Mouse (Mus musculus) common myeloid progenitor, adult 5-6 weeks (primary cell): ENCODE data around the gene Foxi1. TPM values are rescaled to one million over a fixed set of nuclear protein-coding genes. Genes with fewer than 3 reads are reported as not detected.
"Not testable (repeated sequence)": the region's sequence is repeated elsewhere in the genome, so short reads cannot be mapped to it uniquely, and the experiment has no call there.

Experiments
- ATAC-seq: replicated peaks from 2 replicates; pipeline ENCODE4 v1.8.0; 2016; ENCODE audit warnings: low read depth, mild to moderate bottlenecking, moderate TSS enrichment, inconsistent platforms; ENCODE audit not compliant: poor library complexity, severe bottlenecking
- total RNA-seq: library from RNA; stranded (forward); fragments of 200-1000, 187-1606 nt; gene quantifications from 2 replicates; pipeline ENCODE4 v1.2.3, GENCODE M21; 2017

Foxi1 gene
- not detected in 2 replicates for total RNA-seq

DNA sequence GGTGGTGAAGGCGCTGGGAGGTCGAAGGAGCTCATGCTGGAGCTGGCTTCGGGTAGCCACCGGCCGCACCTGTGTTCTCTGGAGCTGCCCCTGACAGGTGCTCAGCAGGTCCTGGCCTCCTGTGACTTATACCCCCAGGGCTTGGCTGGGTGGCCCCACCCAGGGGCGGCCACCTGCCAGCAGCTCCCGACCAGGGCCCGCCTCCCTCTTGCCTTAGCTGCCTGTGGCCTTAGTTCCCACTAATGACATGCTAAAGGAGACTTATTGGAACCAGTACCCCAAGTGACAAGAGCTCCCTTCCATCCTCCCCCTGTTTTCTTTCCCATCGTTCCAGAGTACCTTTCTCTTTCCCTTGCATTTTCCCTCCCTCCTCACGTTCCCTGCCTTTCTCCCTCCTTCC, at the start of gene Foxi1:
Gene Foxi1, minus strand, starts transcription at position 101 of the 400 bp plus-strand sequence.
- no peak for ATAC-seq

DNA sequence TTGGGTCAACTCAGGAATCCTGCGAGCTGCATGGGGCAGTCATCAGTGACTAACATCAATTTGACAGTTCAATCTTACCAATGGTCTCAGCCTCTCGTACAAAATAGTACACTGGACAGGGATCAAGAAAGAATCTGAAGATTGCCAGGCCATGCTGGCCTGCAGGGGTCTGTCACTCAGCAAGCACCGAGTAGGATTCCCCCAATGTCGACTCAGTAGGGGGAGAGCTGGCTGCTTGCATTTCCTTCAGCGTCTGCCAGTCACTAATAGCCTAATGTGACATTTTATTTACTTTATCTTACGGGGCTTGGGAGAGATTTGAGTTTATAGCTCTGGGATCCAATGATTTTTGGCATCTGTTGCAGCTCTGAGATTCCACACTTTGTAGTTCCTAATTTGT, 35.1 kb upstream of the Foxi1 start:
- ATAC-seq, result no peak

DNA sequence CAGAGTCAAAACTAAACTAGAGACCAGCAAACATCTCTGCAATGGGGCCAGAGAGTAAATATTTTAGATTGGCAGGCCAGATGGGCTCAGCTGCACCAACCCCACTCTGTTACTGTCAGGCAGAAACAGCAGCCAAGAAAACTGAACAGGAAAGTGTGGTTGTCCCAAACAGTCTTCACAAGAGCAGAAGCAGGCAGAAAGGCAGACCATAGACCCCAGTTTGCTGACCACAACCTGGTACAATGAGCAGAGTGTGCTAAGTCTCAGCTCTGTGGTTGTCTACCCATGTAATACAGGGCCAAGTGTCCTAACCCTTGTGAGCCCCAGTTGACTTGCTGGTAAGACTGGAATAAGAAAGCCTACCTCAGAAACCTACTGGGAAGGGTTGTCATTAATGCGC, 32.4 kb upstream of the Foxi1 start:
- peak; percentile 48; the same call in 1 of the 2 replicates for ATAC-seq

DNA sequence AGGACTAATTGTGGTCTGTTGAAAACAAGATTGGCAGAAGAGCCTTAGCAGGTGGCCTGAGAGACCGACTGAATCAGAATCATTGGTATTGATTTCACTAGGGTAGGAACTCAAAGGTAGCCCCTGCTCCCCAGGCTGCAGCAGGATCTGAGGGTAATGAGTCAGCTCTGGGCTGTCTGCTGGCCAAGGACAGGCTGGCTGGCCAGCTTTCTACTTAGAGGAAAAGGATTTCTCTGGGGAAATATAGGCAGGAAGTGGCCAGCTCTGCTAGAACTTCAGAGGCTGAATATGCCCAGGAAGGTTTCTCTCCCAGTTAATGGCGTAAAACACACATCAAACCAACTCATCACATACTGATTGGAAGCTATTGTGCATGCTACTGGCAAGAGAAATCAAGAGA, 31.8 kb upstream of the Foxi1 start:
- ATAC-seq, result no peak

DNA sequence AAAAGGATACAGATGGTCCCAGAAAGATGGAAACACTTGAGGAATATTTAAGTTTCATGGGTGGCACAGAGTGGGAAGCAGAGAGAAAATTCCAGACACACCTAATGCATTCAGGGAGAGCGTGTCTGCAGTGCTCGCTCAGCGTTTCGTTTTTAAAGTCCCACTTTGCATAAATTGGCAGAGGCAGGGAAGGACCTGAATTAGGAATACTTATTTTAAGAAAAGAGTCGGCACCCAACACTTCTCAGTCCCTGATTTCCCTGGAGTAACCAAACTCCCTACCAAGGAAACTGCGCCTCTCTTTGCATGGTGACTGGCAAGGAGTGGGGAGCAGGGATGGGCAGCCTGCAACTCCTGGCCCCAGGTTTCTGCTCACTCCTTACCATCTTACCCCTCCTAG, 29.0 kb upstream of the Foxi1 start:
- no peak for ATAC-seq

DNA sequence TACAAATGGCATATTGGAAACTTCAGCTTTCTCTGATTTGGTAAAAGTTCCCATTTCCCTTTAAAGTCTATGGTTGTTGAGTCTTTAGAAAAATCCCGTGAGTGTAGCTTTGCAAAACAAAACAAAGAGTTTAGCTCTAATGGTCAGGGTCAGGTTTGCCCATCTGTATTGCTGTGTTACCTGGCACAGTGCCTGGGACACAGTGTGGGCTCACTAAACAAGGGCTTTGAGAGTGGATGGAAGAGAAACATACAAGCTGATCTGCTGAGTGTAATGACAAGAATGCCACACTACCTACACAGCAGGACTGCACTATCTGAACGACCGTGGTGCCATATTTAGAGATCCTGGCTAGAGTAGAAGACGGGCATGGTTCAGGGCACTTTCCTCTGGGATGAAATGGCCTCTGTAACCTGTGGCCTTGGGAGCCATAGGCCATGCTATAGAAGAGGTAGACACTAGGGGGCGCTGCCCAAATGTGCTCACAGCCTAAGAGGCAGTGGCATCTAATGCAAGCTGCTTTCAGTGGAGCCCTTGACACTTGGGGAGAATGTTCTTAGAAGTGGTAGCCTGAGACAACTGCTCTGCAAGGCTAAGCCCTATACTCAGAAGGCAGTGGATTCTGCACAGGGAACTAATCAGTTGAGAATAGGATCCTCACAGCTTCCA, 28.3 kb upstream of the Foxi1 start:
- peak; percentile 73 for ATAC-seq

DNA sequence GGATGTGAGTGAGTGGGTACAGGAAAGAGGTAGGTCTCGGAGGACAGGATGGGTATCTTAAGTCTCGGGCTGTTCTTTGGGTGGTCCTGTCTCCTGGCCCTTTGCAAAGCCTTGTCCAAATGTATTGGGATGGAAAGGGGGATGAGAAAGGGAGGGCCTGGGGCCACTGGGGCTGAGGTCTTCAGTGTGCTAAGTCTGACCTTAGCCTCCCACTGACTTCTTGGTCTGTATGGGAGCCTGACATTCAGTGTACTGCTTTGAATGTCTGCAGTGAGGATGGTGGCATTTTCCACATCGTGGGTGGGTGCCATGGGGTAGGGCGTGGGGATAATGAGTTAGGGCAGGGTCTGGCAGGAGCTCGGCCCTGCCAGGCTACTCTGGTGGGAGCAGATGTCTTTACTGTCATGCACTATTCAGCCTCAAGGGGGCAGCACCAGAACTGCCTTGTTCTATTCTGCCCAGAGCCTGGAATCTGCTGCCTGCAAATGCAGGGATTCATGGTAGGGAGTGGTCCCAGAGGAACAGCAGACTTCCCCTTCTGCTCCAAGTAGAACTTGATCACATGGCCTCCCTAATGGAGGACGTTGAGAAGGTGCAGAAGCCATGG, 21.0 kb upstream of the Foxi1 start:
- peak; percentile 80 for ATAC-seq

DNA sequence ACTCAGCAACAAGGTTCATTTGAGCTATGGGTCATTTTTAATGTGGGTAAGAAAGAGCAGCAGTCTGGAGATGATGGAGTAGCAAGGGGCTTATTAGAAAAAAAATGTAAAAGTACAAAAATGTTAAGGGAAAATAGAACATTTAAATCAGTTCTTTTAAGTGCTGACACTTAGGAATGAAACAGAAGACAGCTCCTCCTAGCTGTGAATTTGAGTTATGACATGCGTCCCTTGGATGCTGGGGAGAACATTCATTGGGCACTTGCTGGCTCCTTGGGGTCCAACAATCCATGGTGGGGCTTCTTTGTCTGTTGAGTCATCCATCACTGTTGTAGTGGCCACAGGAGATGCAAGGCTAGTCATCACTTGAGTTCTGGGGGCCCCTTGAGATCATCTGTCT, 19.3 kb upstream of the Foxi1 start:
- no peak; the same call in 1 of the 2 replicates for ATAC-seq

DNA sequence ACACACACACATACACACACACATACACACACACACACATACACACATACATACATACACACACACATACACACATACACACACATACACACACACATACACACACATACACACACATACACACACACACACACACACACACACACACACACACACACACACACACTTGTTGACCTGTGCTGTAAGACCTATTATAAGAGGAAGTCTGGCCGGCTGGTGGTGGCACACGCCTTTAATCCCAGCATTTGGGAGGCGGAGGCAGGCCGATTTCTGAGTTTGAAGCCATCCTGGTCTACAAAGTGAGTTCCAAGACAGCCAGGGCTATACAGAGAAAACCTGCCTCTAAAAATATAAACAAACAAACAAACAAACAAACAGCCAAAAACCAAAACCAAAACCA, 12.7 kb upstream of the Foxi1 start:
- not testable (repeated sequence) for ATAC-seq

DNA sequence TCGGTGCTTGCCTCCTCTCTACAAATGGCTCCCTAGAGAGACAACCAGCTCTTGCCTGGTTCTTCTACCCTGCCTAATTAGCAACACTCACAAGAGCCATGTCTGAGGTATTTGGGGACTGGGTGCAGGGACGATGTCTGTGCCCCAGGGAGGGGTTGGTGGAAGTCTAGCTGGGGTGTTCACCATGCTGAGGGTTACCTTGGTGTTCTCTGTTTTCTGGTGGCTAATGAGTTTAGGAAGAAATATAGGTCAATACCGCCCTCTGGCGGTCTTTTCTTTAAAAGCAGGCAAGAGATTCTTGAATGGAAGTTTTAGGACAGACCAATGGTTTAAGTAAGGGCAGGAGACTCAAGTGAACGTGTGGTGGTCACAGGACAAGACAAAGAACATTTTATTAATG, 5.0 kb upstream of the Foxi1 start:
- ATAC-seq, result peak; percentile 74

DNA sequence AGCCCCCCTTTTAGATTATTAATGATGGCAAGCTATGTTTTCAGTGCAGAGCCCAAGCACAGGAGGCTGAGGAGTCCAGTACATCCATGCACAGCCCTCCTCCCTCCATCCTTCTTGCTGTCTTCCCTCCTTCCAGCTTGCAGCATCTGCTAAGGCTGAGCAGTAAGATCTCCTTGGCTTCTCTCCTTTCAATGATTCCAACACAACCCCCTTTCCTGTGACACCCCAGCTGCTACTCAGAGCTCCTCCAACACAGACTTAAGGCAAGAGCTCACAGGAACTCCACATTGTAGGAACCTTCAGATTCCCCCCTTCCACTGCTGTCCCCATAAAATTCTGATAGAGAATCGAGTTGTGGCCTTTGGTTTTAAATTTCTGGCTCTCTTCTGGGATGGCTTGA, 5.1 kb downstream of the Foxi1 start:
- no peak for ATAC-seq

DNA sequence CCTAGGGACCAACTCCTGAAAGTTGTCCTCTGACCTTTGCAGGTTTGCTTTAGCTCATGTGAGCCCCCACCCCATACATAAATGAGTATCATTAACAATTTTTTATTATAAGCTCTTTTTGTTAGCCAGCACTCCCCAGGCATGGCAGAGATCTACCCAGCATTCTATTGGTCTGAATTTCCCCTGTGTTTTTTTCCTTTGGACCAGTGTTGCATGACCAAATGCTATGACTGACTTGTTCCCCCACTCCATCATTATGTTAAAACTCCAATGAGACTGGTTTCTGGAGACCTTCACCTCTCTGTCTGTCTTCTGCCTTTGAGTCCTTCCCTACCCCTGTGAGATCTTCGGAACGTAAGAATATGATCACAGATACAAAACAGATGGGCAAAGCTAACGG, 12.7 kb downstream of the Foxi1 start:
- ATAC-seq, result no peak

DNA sequence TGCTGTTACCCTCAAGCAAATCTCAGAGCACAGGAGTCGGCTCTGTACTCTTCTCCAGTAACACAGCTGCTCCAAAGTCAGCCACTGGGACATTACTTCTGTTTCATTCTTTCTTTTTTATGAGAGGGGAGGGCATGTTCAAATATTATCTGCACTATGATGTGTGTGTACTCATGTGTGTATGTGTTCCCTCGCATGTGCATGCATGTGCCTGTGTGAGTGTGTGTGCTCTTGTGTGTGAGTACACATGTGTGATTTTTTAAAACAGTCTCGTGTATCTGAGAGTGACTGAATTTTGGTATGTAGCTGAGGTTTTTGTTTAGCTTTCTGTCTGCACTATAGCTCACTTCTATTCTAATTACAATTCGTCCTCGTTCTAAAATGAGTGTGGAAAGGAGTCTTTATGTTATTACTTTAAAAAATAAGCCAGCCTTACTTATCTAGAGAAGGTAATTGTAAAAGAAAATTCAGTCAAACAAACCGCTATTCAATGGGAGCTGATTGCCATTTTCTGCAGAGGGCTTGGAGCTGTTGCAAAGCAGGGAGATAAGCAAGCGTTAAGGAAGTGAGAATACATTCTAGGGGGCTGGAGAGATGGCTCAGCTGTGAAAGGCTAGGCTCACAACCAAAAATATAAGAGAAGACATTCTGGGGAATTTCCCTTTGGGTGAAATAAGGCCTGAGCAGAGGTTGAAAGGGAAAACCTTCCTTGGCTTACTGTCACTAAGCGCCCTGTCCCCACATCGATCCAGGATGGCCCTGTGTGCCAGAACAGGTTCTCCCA, 13.5 kb downstream of the Foxi1 start:
- ATAC-seq, result no peak

DNA sequence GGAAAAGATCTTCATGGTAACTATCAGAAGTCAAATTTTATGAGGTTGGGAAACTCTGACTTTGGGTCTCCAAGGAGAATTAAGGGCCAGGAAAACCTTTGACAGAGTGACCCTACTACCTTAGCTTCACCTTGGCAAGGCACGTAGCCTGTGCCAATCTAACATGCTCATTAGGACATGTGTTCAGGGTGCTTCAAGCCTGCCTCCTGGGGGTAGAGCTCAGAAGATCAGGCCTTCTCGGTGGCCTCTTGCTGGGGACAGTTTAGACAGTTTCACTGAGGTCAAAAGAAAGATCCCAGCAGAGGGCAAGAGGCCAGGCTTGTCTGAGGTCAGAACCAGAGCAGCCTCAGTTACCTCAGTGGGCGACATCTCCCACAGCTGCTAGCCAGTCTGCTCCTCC, 14.2 kb downstream of the Foxi1 start:
- no peak for ATAC-seq

DNA sequence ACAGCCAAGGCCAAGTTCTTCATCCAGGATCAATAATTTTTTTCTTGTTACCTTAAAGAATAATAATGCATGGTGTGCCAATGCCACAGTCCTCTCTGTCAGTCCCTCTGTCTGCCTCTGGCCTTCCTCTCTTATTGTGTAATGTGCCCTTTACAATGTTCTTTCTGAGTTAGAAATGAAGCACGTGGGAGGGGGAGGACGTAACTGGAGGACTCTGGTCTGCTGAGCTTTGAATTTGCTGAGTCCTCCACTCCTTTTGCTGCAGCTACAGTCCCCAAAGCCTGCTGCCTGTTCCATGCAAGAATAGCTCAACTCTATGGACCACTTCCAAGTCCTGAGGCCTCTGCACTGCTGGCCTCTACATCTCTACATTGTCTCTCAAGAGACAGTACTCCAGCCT, 23.6 kb downstream of the Foxi1 start:
- no peak for ATAC-seq

DNA sequence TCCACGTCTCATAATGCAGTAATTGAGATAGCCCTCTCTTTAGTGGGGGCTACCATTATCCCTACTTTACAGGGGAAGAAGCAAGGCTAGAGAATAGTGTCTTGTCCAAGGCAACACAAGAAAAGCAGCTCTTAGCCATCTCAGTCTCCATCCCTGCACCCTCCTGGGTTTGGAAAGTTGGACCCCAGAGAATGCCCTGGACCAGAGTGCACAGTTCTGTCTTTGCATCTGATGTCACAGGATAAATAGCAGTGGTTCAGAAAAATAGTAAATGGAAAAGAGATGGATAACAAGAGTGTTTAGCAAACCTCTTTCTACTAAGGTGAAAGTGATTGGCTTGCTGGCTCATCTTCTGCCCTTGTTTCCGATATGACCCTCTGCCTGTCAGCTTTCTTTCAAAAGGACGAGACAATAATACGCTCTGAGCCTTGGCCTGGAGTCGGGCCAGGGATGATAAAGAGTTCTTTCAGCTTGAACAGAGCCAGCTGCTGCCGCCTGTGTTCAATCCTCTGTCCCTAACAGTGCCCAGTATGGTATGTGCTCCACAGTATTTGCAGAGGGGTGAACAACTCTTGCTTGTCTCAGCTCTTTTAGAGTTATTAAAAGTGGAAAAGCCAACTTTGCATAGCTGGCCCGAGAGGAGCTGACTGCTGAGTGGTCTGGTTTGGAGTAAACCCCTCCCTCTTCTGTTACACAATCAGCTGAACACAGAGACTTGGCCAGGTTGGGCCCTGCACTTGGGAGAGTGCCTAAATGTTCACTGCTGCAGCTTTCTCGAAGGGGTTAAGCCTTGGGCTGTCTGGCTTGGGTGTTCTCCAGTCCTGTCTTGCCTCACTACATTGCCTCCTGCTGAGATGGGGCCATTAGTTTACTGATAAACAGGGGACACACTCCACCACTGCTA, 26.4 kb downstream of the Foxi1 start:
- no peak for ATAC-seq

DNA sequence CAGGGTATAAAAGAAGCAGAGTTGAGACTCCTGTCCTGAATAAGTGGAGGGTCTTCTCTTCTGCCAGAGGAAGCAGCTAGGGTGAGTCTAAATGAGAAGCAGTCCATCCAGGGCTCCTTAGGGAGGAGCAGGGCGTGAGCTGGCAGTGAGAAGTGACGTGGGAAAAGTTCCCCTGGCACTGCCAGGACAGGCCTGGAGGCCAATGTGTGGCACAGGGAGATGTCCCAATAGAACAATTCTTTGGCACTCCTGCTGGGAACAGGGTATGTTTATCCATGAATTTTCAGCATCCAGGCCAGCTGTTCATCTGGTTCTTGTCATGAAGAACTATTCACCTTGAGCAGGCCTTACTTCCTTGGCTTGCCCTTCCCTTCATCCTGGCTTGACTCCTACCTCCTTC, 29.1 kb downstream of the Foxi1 start:
- no peak for ATAC-seq

DNA sequence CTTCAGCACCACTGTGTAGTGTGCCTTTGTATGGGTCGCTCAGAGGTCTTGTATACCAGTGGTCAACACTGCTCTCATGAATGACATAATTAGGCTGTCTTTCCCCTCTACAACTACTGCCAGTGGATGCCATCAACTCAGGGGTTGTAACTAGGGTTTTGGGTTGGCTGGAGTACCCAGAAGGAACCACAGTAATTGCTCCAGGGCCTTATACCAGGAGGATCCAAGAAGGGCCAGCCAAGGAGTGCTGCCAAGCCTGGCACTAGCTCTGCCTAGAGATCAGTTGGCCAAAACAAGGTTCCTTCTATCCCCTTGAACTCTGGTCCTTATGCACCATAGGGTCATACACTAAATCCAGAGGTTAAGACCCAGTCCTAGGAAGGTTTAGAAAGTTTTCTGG, 31.5 kb downstream of the Foxi1 start:
- ATAC-seq, result no peak

DNA sequence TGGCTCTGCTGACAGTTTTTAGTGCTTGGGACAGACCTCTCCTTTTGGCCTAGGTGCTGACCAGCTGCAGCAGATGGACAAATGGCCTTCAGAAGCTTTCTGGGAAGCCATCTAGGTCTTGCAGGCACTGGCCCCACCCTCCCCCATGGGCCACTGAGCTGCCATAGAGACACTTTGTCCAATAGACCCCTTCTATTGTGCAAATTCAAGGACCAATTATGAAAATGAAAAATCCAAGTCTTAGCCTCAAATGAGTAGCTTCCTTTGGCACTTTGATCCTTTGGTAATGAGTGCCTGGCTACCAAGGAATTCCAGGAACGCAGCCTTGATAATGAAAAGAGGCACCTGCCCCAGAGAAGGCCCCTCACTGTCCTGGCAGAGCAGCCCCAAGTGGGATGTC, 36.7 kb downstream of the Foxi1 start:
- no peak for ATAC-seq

DNA sequence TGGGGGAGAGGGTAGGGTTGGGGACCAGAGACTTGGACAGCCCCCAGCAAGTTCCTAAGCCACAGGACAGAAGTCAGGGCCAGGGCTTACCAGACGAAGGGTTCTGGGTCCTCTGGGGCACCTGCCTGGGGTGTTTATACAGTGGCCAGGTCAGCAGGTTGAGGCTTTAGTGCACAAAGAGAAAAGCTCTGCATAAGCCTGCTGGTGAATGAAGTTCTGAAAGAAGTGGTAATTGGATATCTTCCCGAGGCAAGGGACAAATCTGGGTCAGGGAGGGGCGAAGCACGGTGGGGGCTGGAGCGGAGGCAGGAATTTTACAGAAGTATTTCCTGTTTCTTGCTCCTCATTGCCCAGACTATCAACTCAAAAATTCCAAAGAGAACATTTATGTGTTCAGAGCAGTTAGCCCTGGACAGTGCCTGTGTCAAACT, 38.4 kb downstream of the Foxi1 start:
- ATAC-seq, result no peak
